Mouse (Mus musculus): ENCODE results near the gene Olfr906. TPM values are rescaled to one million over a fixed set of nuclear protein-coding genes. Genes with fewer than 3 reads are reported as not detected.

Olfr906 gene
- not detected for total RNA-seq (2021)

DNA sequence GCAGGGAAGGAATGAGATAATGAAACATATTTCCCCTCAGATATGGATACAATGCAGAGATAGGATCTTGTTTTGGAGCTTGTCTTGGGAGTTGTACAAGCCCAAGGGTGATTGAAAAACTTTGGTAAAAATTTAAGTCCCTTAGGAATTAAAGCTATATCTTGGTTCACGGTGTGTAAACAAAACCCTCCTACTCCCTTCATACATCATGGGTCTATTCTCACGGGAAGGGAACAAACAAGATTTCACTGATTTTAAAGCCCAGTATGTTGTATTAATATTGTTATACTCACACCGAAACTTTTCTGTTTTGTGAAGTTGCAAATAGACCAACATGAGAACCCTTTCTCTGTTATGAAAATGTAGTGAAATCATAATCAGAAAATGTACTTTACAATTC, at the start of gene Olfr906:
Gene Olfr906 (plus strand): TSS at position 301 of the 400 bp plus-strand sequence.
- no peak for DNase-seq (ENCODE audit: extremely low spot score in 1 of 2, low spot score in 2 of 2)
- intact Hi-C loops (cut with DNase I): no loop called here

DNA sequence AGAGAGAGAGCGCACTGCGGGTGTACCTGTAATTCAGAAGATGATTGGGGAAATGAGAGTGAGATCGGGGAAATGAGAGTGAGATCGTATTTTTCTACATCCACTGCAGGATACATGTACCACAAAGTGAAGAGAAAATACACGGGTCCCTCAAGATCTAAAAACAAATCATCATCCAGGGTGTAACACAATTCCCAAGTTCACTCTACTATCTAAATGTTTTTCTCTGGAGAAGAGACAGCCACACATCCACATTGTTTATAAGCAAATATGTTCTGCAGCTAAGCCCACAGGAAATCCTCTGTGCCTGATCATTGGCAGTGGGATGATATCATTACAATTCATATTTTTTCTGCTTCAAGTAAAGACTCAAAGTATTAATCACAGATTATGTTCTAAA, 39.5 kb upstream of the Olfr906 start, which contains the start of gene Olfr902:
Gene Olfr902 (plus strand): TSS at position 301 of the 400 bp plus-strand sequence.
- intact Hi-C loops (cut with DNase I): no loop called here
- no peak for DNase-seq (ENCODE audit: extremely low spot score in 1 of 2, low spot score in 2 of 2)

DNA sequence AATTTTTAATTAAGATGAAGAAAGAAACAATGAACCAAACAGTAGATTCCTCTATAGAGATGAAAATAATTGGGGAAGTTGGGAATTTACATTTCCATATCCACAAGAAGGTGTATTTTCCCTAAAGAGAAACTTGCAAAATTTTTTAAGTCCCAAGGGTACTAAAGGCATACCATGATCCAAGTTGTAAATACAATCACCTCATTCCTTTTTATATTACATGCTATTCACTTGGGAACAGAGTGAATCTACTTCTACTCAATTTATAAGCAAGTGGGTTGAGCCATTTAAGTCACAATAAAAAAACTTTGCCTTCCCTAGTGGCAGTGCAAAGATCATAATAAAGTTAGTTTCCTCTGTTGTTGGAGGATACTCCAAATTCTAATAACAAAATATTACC, 24.0 kb upstream of the Olfr906 start, which contains the start of gene Olfr904:
Gene Olfr904 (plus strand): TSS at position 301 of the 400 bp plus-strand sequence.
- intact Hi-C loops (cut with DNase I): no loop called here
- no peak for DNase-seq (ENCODE audit: extremely low spot score in 1 of 2, low spot score in 2 of 2)

DNA sequence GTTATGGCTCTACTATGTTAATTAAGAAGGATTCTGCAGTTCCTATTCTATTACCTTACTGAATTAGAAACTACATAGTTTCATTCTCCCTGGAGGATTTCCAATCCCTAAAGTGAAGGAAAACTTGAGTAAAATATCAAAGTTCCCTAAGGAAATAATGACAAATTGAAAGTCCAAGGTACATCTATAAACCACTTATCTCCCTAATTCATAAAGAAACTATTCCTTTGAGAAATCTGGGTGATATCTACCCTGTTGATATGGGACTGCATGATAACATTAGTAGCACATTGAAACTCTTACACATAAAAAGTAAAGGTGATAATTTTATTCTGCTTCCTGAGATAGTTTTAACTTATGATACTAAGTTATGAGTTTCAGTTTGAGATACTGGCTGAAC, 16.1 kb upstream of the Olfr906 start, which contains the start of gene Olfr905:
Gene Olfr905 (plus strand): TSS at position 301 of the 400 bp plus-strand sequence.
- intact Hi-C loops (cut with DNase I): no loop called here
- DNase-seq (ENCODE audit: extremely low spot score in 1 of 2, low spot score in 2 of 2): no peak

DNA sequence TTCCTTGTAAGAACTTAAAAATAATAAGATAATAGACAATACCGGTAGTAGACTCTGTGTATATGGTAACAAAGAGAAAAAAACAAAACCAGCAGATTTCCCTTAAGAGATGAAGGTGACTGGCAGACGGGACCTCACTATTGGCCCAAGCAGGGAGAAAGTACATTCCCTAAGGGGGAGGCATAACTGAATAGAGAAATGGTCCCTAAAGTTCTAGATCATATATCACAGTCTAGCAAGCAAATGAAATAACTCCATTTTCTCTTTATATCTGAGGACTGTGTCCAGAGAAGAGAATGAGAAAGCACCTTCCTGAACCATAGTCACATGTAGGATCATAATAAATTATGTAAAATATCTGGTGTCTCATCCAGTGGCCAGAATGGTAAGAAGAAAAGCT, 8.6 kb downstream of the Olfr906 start, which contains the start of gene Olfr907:
Gene Olfr907 (plus strand): TSS at position 301 of the 400 bp plus-strand sequence.
- intact Hi-C loops (cut with DNase I): no loop called here
- DNase-seq (ENCODE audit: extremely low spot score in 1 of 2, low spot score in 2 of 2): no peak

DNA sequence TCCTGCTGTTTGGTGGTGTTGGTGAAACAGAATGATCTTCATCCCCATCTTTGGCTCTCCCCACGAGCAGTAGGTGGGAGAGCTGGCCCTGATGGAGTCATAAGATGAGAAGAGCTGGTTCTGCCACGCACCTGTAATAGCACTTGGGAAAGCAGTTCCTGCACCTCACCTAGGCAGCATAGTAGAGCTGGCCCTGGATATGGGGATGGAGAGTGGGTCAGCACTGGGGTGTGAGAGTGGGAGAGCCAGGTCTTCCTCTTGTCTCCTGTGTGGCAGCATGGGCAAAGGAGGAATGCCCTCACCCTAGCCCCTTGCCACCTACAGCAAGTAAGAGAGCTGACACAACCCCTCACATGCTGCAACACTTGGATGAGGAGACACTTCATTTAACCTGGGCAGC, 25.5 kb downstream of the Olfr906 start:
- no peak for DNase-seq (ENCODE audit: extremely low spot score in 1 of 2, low spot score in 2 of 2)
- intact Hi-C loops (cut with DNase I): no loop called here

DNA sequence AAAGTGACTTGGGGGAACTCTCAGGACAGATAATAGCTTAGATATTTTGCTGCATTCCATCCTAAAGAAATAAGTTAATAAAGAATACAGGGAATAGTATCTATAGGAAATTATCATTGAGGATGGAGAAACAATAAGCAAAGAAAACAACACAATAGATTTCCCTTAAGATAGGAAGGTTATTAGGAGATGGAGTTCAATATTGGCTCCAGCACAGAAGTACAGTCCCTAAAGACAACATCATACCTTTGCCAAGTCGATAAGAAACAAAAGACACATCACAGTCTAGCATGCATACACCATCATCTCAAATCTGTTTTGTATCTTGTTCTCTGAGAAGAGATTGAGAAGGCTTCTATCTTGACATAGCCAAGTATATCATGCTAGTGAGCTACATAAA, 34.4 kb downstream of the Olfr906 start, which contains the start of gene Olfr911-ps1:
Gene Olfr911-ps1 (plus strand): TSS at position 301 of the 400 bp plus-strand sequence.
- intact Hi-C loops (cut with DNase I): no loop called here

DNA sequence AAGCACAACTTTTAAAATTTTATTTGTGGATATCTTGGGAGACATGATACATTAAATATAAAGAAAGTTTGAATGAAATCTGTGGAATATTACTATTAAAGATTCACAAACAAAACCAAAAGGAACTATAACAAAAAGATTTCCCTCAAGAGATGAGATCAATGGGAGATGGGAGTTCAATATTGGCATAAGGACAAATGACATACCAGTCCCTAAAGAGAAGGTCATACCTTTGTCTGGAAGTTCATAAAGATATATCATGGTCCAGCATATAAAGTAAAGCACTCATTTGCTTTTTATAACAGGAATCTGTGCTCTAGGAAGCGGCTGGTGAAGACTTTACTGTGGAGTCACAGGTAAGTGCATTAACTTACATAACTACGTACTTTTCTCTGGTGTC, 50.7 kb downstream of the Olfr906 start, which contains the start of gene Olfr910:
Gene Olfr910 (plus strand): TSS at position 301 of the 400 bp plus-strand sequence.
- intact Hi-C loops (cut with DNase I): no loop called here
- no peak for DNase-seq (ENCODE audit: extremely low spot score in 1 of 2, low spot score in 2 of 2)

More for the DNA sequence above, 34.4 kb downstream of the Olfr906 start, which contains the start of gene Olfr911-ps1:
- DNase-seq (ENCODE audit: extremely low spot score in 1 of 2, low spot score in 2 of 2): no peak

Other genes starting within 250 kb of the Olfr906 start
- not detected for gene Olfr143, start 234.3 kb upstream of the Olfr906 start, total RNA-seq (2021)
- gene Olfr895, start 219.2 kb upstream of the Olfr906 start, total RNA-seq (2021): not detected
- not detected for gene Olfr896-ps1, start 196.0 kb upstream of the Olfr906 start, total RNA-seq (2021)
- not detected for gene Olfr25, start 158.0 kb upstream of the Olfr906 start, total RNA-seq (2021)
- gene Olfr898, start 138.7 kb upstream of the Olfr906 start, total RNA-seq (2021): not detected
- not detected for gene Olfr250, start 120.2 kb upstream of the Olfr906 start, total RNA-seq (2021)
- gene Olfr251, start 110.0 kb upstream of the Olfr906 start, total RNA-seq (2021): not detected
- gene Olfr147, start 85.4 kb upstream of the Olfr906 start, total RNA-seq (2021): not detected
- gene Olfr901, start 57.6 kb upstream of the Olfr906 start, total RNA-seq (2021): not detected
- not detected for gene Olfr902, start 39.4 kb upstream of the Olfr906 start, total RNA-seq (2021)
- not detected for gene Olfr904, start 23.9 kb upstream of the Olfr906 start, total RNA-seq (2021)
- gene Olfr905, start 16.0 kb upstream of the Olfr906 start, total RNA-seq (2021): not detected
- gene Olfr907, start 8.7 kb downstream of the Olfr906 start, total RNA-seq (2021): not detected
- gene Olfr911-ps1, start 34.5 kb downstream of the Olfr906 start, total RNA-seq (2021): not detected
- gene Olfr910, start 50.8 kb downstream of the Olfr906 start, total RNA-seq (2021): not detected
- not detected for gene Olfr912, start 93.1 kb downstream of the Olfr906 start, total RNA-seq (2021)
- not detected for gene Olfr913, start 105.7 kb downstream of the Olfr906 start, total RNA-seq (2021)
- not detected for gene Olfr914, start 118.0 kb downstream of the Olfr906 start, total RNA-seq (2021)
- gene Olfr916, start 172.8 kb downstream of the Olfr906 start, total RNA-seq (2021): not detected
- not detected for gene Olfr917, start 178.8 kb downstream of the Olfr906 start, total RNA-seq (2021)
- gene Olfr918, start 187.5 kb downstream of the Olfr906 start, total RNA-seq (2021): not detected
- not detected for gene Olfr919, start 216.6 kb downstream of the Olfr906 start, total RNA-seq (2021)
- 10 to 100 TPM in 1 of 2 experiments, 1 to 10 TPM in 1; 7.7 to 10.1 TPM for gene Vwa5a, start 231.2 kb downstream of the Olfr906 start, total RNA-seq (2021)